Mouse (Mus musculus): ENCODE measurements around the gene Lmbr1l. TPM values are rescaled to one million over a fixed set of nuclear protein-coding genes. Genes with fewer than 3 reads are reported as not detected.
"Not testable (repeated sequence)": the region's sequence is repeated elsewhere in the genome, so short reads cannot be mapped to it uniquely, and the experiment has no call there.

Gene Lmbr1l
- total and polyA plus RNA-seq, 2 experiments from 2014 or later = 20.9 to 51.0 TPM

- no peaks in the 10 kb centered on the region for H3K27me3 ChIP-seq (ENCODE audit: insufficient read depth, low read length)
- peak; percentile 84 for TF ChIP-seq CTCF (IDR thresholded peaks at IDR 0.05; ENCODE audit: low read depth)
- DNase-seq (ENCODE audit: low spot score) (peak; percentile 90), ATAC-seq (peak; percentile 81)
- no peak overlapping the region for H3K9ac ChIP-seq (replicated peaks; ENCODE audit: low read length)
- H3K4me2 ChIP-seq (ENCODE audit: low read depth, low read length) = no peak overlapping the region
- peaks cover 9% of the 10 kb centered on the region for H3K4me1 ChIP-seq (ENCODE audit: insufficient read depth, low read length)
- no peak overlapping the region for H3K4me3 ChIP-seq (ENCODE audit: low read length)
- H3K27ac ChIP-seq = no peak overlapping the region; the same call in 1 of the 2 replicates
- WGBS = 13% methylated on average over 13 of the region's 13 CpGs
- H3K36me3 ChIP-seq (ENCODE audit: insufficient read depth, low read length) = peaks cover 10% of the 10 kb centered on the region; the same call in 1 of the 2 replicates
- H3K9me3 ChIP-seq (ENCODE audit: low read length) = no peaks in the 10 kb centered on the region
Measured at GRCm38 (mm10) chr15:98928598-98929240, 10.7 kb upstream of the Lmbr1l start.

DNA sequence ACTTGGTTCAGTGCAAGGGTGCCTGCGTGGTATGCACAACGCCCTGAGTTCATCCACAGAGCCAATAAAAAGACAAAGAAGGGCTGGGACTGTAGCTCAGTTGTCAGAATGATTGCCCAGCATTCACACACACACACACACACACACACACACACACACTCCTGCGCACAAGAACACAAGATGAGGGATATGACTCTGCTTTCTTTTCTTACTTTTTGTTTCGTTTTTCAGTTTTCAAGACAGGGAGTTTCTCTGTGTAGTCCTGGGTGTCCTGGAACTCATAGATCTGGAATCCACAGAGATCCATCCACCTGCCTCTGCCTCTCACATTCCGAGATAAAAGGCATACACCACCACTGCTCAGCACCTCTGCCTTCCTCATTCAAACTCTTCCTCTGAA is 9.5 kb upstream of the Lmbr1l start:
- 82% methylated on average over 5 of the region's 5 CpGs for WGBS
- H3K27me3 ChIP-seq (ENCODE audit: insufficient read depth, low read length) = no peaks in the 10 kb centered on the region
- ATAC-seq (no peak), DNase-seq (ENCODE audit: low spot score) (no peak)
- peaks cover 10% of the 10 kb centered on the region; the same call in 1 of the 2 replicates for H3K36me3 ChIP-seq (ENCODE audit: insufficient read depth, low read length)
- H3K4me1 ChIP-seq (ENCODE audit: insufficient read depth, low read length) = peaks cover 5% of the 10 kb centered on the region; the same call in 1 of the 2 replicates
- no peak overlapping the region for H3K9ac ChIP-seq (replicated peaks; ENCODE audit: low read length)
- no peak for TF ChIP-seq CTCF (IDR thresholded peaks at IDR 0.05; ENCODE audit: low read depth)
- no peak overlapping the region for H3K27ac ChIP-seq
- H3K9me3 ChIP-seq (ENCODE audit: low read length) = no peaks in the 10 kb centered on the region
- no peak overlapping the region for H3K4me2 ChIP-seq (ENCODE audit: low read depth, low read length)
- H3K4me3 ChIP-seq (ENCODE audit: low read length) = no peak overlapping the region

- Histone ChIP-seq H3K27me3 (ENCODE audit: insufficient read depth, low read length) (no peaks in the 10 kb centered on the region), H3K27ac (no peak overlapping the region), H3K4me2 (ENCODE audit: low read depth, low read length) (no peak overlapping the region), H3K9me3 (ENCODE audit: low read length) (no peaks in the 10 kb centered on the region), H3K36me3 (ENCODE audit: insufficient read depth, low read length) (no peaks in the 10 kb centered on the region), H3K9ac (replicated peaks; ENCODE audit: low read length) (no peak overlapping the region), H3K4me3 (ENCODE audit: low read length) (no peak overlapping the region), H3K4me1 (ENCODE audit: insufficient read depth, low read length) (no peaks in the 10 kb centered on the region)
- 79% methylated on average over 3 of the region's 3 CpGs for WGBS
- DNase-seq (ENCODE audit: low spot score) (no peak), ATAC-seq (no peak)
- no peak for TF ChIP-seq CTCF (IDR thresholded peaks at IDR 0.05; ENCODE audit: low read depth)
Measured at GRCm38 (mm10) chr15:98924682-98925081, 6.7 kb upstream of the Lmbr1l start.

DNA sequence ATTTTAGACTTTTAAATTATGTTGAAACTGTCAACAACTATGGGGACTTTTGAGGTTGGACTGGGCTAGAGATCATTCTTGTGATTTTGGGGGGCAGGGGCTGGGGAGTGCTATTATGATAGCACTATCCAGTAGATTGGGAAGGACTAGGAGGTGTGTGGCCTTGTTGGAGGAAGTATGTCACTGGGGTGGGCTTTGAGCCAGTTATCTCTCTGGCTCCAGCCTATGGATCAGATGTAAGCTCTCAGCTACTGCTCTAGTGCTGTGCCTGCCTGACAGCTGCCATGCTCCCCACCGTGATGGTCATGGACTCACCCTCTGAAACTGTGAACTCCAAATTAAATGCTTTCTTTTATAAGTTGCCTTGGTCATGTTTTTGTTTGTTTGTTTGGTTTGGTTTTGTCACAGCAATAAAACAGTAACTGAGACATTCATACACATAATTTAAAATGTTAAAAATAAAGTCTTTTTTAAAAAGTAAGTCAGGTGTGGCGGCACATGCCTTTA is 5.1 kb upstream of the Lmbr1l start:
- no peak for DNase-seq (ENCODE audit: low spot score)
- Histone ChIP-seq H3K9ac (replicated peaks; ENCODE audit: low read length) (no peak overlapping the region), H3K36me3 (ENCODE audit: insufficient read depth, low read length) (no peaks in the 10 kb centered on the region), H3K9me3 (ENCODE audit: low read length) (no peaks in the 10 kb centered on the region), H3K27ac (no peak overlapping the region), H3K4me1 (ENCODE audit: insufficient read depth, low read length) (no peaks in the 10 kb centered on the region), H3K4me3 (ENCODE audit: low read length) (no peak overlapping the region), H3K4me2 (ENCODE audit: low read depth, low read length) (no peak overlapping the region), H3K27me3 (ENCODE audit: insufficient read depth, low read length) (no peaks in the 10 kb centered on the region)
- WGBS = 82% methylated on average over 2 of the region's 2 CpGs
- TF ChIP-seq CTCF (IDR thresholded peaks at IDR 0.05; ENCODE audit: low read depth) = no peak
- ATAC-seq = no peak

DNA sequence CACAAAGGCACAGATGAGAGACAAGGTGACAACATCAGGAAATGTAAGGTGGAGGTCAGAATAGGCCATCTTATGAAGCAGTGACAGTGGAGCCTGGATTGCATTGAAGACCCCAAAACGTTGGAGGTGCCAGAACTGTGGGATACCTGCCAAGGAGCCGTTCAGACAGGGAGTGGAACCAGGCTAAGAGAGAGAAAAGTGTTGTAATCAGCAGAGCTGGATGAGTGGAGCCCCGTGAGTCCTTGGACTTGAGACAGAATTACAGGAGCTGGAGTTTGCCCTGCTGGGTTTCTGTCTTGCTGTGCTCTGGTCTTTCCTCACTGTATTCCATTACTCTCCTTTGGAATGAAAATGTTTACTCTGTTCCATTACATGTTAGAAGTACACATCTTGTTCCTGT is 4.5 kb upstream of the Lmbr1l start:
- no peak overlapping the region for H3K9ac ChIP-seq (replicated peaks; ENCODE audit: low read length)
- no peaks in the 10 kb centered on the region for H3K36me3 ChIP-seq (ENCODE audit: insufficient read depth, low read length)

GRCm38 (mm10) chr15:98921510-98921909 is 3.5 kb upstream of the Lmbr1l start:
- Histone ChIP-seq H3K4me1 (ENCODE audit: insufficient read depth, low read length) (peaks cover 2% of the 10 kb centered on the region), H3K4me2 (ENCODE audit: low read depth, low read length) (no peak overlapping the region), H3K27me3 (ENCODE audit: insufficient read depth, low read length) (no peaks in the 10 kb centered on the region), H3K9me3 (ENCODE audit: low read length) (no peaks in the 10 kb centered on the region), H3K9ac (replicated peaks; ENCODE audit: low read length) (no peak overlapping the region), H3K27ac (no peak overlapping the region), H3K4me3 (ENCODE audit: low read length) (no peak overlapping the region), H3K36me3 (ENCODE audit: insufficient read depth, low read length) (no peaks in the 10 kb centered on the region)
- no peak for TF ChIP-seq CTCF (IDR thresholded peaks at IDR 0.05; ENCODE audit: low read depth)
- DNase-seq (ENCODE audit: low spot score) (no peak), ATAC-seq (no peak)
- WGBS = 80% methylated on average over 5 of the region's 5 CpGs

More for the DNA sequence above, 4.5 kb upstream of the Lmbr1l start:
- WGBS = 44% methylated on average over 3 of the region's 3 CpGs
- no peak for ATAC-seq
- Histone ChIP-seq H3K4me2 (ENCODE audit: low read depth, low read length) (no peak overlapping the region), H3K27me3 (ENCODE audit: insufficient read depth, low read length) (no peaks in the 10 kb centered on the region), H3K9me3 (ENCODE audit: low read length) (no peaks in the 10 kb centered on the region), H3K4me3 (ENCODE audit: low read length) (no peak overlapping the region), H3K4me1 (ENCODE audit: insufficient read depth, low read length) (no peaks in the 10 kb centered on the region), H3K27ac (no peak overlapping the region)
- no peak for DNase-seq (ENCODE audit: low spot score)
- no peak for TF ChIP-seq CTCF (IDR thresholded peaks at IDR 0.05; ENCODE audit: low read depth)

- not testable (repeated sequence) for H3K27me3 ChIP-seq (ENCODE audit: insufficient read depth, low read length); ATAC-seq; H3K9me3 ChIP-seq (ENCODE audit: low read length); H3K36me3 ChIP-seq (ENCODE audit: insufficient read depth, low read length); DNase-seq (ENCODE audit: low spot score); H3K4me1 ChIP-seq (ENCODE audit: insufficient read depth, low read length)
- peak overlapping the region; percentile 47; the same call in 1 of the 2 replicates for H3K9ac ChIP-seq (replicated peaks; ENCODE audit: low read length)
- WGBS = 28% methylated on average over 8 of the region's 8 CpGs
- peak overlapping the region; percentile 86 for H3K4me2 ChIP-seq (ENCODE audit: low read depth, low read length)
- peak overlapping the region; percentile 95 for H3K27ac ChIP-seq
- H3K4me3 ChIP-seq (ENCODE audit: low read length) = peak overlapping the region; percentile 93
Measured at GRCm38 (mm10) chr15:98918499-98918895, 466 bp upstream of the Lmbr1l start.
